Mouse (Mus musculus) neural tube, embryonic 11.5 days (tissue): ENCODE measurements at regions not wholly inside any gene's neighbourhood (a gene's known extent, or its start where the extent isn't known, plus 50 kb on each side); places are given as distances from the start of the nearest gene placed in this dataset.

ENCODE experiments used
- ATAC-seq: fragments of 200-750 bp; cut with Nextera tagmentation; 2 replicates; pipeline ENCODE4 v1.8.0; 2017; ENCODE audit warnings: moderate number of reproducible peaks, mild to moderate bottlenecking, moderate TSS enrichment, moderate library complexity; ENCODE audit not compliant: insufficient read depth, low FRiP score, low TSS enrichment
- DNase-seq: peaks from one replicate; pipeline ENCODE4 v3.0.0-alpha.2; 2015; ENCODE audit warnings: low spot score
- H3K27ac ChIP-seq: fragments of 300-500 bp; sonication (generic); 2 replicates; pipeline ENCODE4 v1.5.1; 2014; ENCODE audit warnings: low read depth, mild to moderate bottlenecking, low read length
- H3K27me3 ChIP-seq: fragments of 300-500 bp; sonication (generic); 2 replicates; pipeline ENCODE4 v1.6.1; 2014; ENCODE audit warnings: mild to moderate bottlenecking, low read length, mixed read lengths; ENCODE audit not compliant: control insufficient read depth, insufficient read depth
- H3K36me3 ChIP-seq: fragments of 300-500 bp; sonication (generic); 2 replicates; pipeline ENCODE4 v1.6.1; 2014; ENCODE audit warnings: mild to moderate bottlenecking, low read length, moderate library complexity, mixed read lengths; ENCODE audit not compliant: control insufficient read depth, insufficient read depth
- H3K4me1 ChIP-seq: fragments of 300-500 bp; sonication (generic); 2 replicates; pipeline ENCODE4 v1.6.1; 2014; ENCODE audit warnings: low read length, mixed read lengths; ENCODE audit not compliant: control insufficient read depth, insufficient read depth
- H3K4me2 ChIP-seq: fragments of 300-500 bp; sonication (generic); 2 replicates; pipeline ENCODE4 v1.6.1; 2014; ENCODE audit warnings: low read depth, mild to moderate bottlenecking, moderate library complexity
- H3K4me3 ChIP-seq: fragments of 300-500 bp; sonication (generic); 2 replicates; pipeline ENCODE4 v1.5.1; 2014; ENCODE audit warnings: low read depth, low read length
- H3K9ac ChIP-seq: fragments of 300-500 bp; sonication (generic); 2 replicates; pipeline ENCODE4 v1.6.1; 2014; ENCODE audit warnings: mild to moderate bottlenecking, low read length
- H3K9me3 ChIP-seq: fragments of 300-500 bp; sonication (generic); 2 replicates; pipeline ENCODE4 v1.6.1; 2016; ENCODE audit warnings: low read length; ENCODE audit not compliant: control insufficient read depth
- WGBS: fragments of 180-500 bp; shearing (Covaris S2); extraction: QIAGEN DNeasy Blood & Tissue Kit; methylation state at CpG from one replicate; pipeline ENCODE4 v1.1.7; 2014; 5-methylcytosine and 5-hydroxymethylcytosine counted together

GRCm38 (mm10) chr5:100220320-100220719 lies 60.7 kb upstream of the Tmem150c start:
- H3K27me3 ChIP-seq = no peaks in the 10 kb centered on the region
- no peaks in the 10 kb centered on the region for H3K4me1 ChIP-seq
- H3K9ac ChIP-seq = no peak overlapping the region
- no peak for DNase-seq
- no peak overlapping the region for H3K27ac ChIP-seq
- 92% methylated on average over 11 of the region's 11 CpGs for WGBS
- H3K36me3 ChIP-seq = no peaks in the 10 kb centered on the region
- H3K9me3 ChIP-seq = no peaks in the 10 kb centered on the region
- no peak for ATAC-seq
- H3K4me2 ChIP-seq = no peak overlapping the region
- no peak overlapping the region for H3K4me3 ChIP-seq

GRCm38 (mm10) chr5:100218256-100218851 lies 58.7 kb upstream of the Tmem150c start:
- H3K27me3 ChIP-seq = no peaks in the 10 kb centered on the region
- no peak overlapping the region for H3K27ac ChIP-seq
- no peak overlapping the region for H3K9ac ChIP-seq
- H3K4me2 ChIP-seq = no peak overlapping the region
- H3K9me3 ChIP-seq = no peaks in the 10 kb centered on the region
- H3K4me1 ChIP-seq = no peaks in the 10 kb centered on the region
- no peaks in the 10 kb centered on the region for H3K36me3 ChIP-seq
- WGBS = 92% methylated on average over 3 of the region's 3 CpGs
- ATAC-seq = no peak
- H3K4me3 ChIP-seq = no peak overlapping the region
- no peak for DNase-seq

- H3K4me3 ChIP-seq = no peak overlapping the region
- no peaks in the 10 kb centered on the region for H3K27me3 ChIP-seq
- no peak overlapping the region for H3K27ac ChIP-seq
- peak overlapping the region; percentile 6; the same call in 1 of the 2 replicates for H3K4me2 ChIP-seq
- ATAC-seq (peak; percentile 67), DNase-seq (peak; percentile 19)
- H3K36me3 ChIP-seq = no peaks in the 10 kb centered on the region
- 21% methylated on average over 17 of the region's 17 CpGs for WGBS
- no peaks in the 10 kb centered on the region for H3K9me3 ChIP-seq
- no peaks in the 10 kb centered on the region for H3K4me1 ChIP-seq
- no peak overlapping the region for H3K9ac ChIP-seq
Measured at GRCm38 (mm10) chr5:100217178-100218035, 57.8 kb upstream of the Tmem150c start.

GRCm38 (mm10) chr5:100213901-100214300 lies 54.3 kb upstream of the Tmem150c start:
- Histone ChIP-seq H3K4me3 (no peak overlapping the region), H3K9me3 (no peaks in the 10 kb centered on the region), H3K27me3 (no peaks in the 10 kb centered on the region), H3K27ac (no peak overlapping the region), H3K36me3 (no peaks in the 10 kb centered on the region), H3K4me2 (no peak overlapping the region), H3K9ac (no peak overlapping the region), H3K4me1 (no peaks in the 10 kb centered on the region)
- WGBS = 64% methylated on average over 8 of the region's 8 CpGs
- ATAC-seq = no peak
- no peak for DNase-seq

GRCm38 (mm10) chr5:100210708-100211107 lies 51.1 kb upstream of the Tmem150c start:
- 87% methylated on average over 5 of the region's 5 CpGs for WGBS
- Histone ChIP-seq H3K27ac (no peak overlapping the region), H3K9me3 (no peaks in the 10 kb centered on the region), H3K4me1 (no peaks in the 10 kb centered on the region), H3K4me3 (no peak overlapping the region), H3K27me3 (no peaks in the 10 kb centered on the region), H3K36me3 (no peaks in the 10 kb centered on the region), H3K9ac (no peak overlapping the region), H3K4me2 (no peak overlapping the region)
- ATAC-seq (no peak), DNase-seq (no peak)
